Mouse (Mus musculus) left cerebral cortex, postnatal 36 days (tissue): ENCODE measurements around the gene Gm2030. TPM values are rescaled to one million over a fixed set of nuclear protein-coding genes. Genes with fewer than 3 reads are reported as not detected.
"Not testable (repeated sequence)": the region's sequence is repeated elsewhere in the genome, so short reads cannot be mapped to it uniquely, and the experiment has no call there.

Source experiments
- DNase-seq, 2 experiments: peaks; one replicate each; pipeline ENCODE4 v3.0.0; 2021 to 2022; ENCODE audit warnings: low spot score in 2 of 2, mixed read lengths in 1 of 2
- intact Hi-C: fragments of 180-260 bp; cut with DNase I; formaldehyde crosslinking; loops from one replicate; pipeline ENCODE4 v1.15.1; 2025
- total RNA-seq, 2 experiments: library from RNA; stranded (reverse); gene quantifications; 2 replicates each; pipeline ENCODE4 v1.2.3; 2021

Gm2030 gene
- total RNA-seq, result not detected

- intact Hi-C loops, DNase-seq: not testable (repeated sequence)
These were observed at the start of gene Gm2030 for GRCm38 (mm10) chrX:26309944-26310343. TSS of gene Gm2030 (minus strand) at chrX:26310044.

Other genes with a start within 250 kb of the Gm2030 start
- gene Gm2012, start 78.7 kb downstream of the Gm2030 start, total RNA-seq, result not detected
- not detected for gene Slx, start 235.5 kb upstream of the Gm2030 start, total RNA-seq